Mouse (Mus musculus) lung, postnatal 0 days (tissue): ENCODE measurements around the gene Fam189a1. TPM values are rescaled to one million over a fixed set of nuclear protein-coding genes. Genes with fewer than 3 reads are reported as not detected.

Experiments used
- ATAC-seq: fragments of 200-750 bp; cut with Nextera tagmentation; 2 replicates; pipeline ENCODE4 v1.8.0; 2017; ENCODE audit warnings: moderate library complexity
- DNase-seq: peaks from one replicate; pipeline ENCODE4 v3.0.0-alpha.2; 2016; ENCODE audit warnings: low spot score
- H3K27ac ChIP-seq: fragments of 300-500 bp; sonication (generic); 2 replicates; pipeline ENCODE4 v1.5.1; 2014; ENCODE audit warnings: antibody characterized with exemption, mild to moderate bottlenecking, low read length, mixed read lengths
- H3K27me3 ChIP-seq: fragments of 300-500 bp; sonication (generic); replicated peaks from 2 replicates; pipeline ENCODE4 v1.6.1; 2014; ENCODE audit warnings: low read length, mixed read lengths; ENCODE audit not compliant: insufficient read depth
- H3K36me3 ChIP-seq: fragments of 300-500 bp; sonication (generic); 2 replicates; pipeline ENCODE4 v1.6.1; 2014; ENCODE audit warnings: low read length, mixed read lengths; ENCODE audit not compliant: insufficient read depth
- H3K4me1 ChIP-seq: fragments of 300-500 bp; sonication (generic); 2 replicates; pipeline ENCODE4 v1.6.1; 2014; ENCODE audit warnings: antibody characterized with exemption, low read depth, low read length, mixed read lengths; ENCODE audit not compliant: insufficient read depth
- H3K4me2 ChIP-seq: fragments of 300-500 bp; sonication (generic); replicated peaks from 2 replicates; pipeline ENCODE4 v1.6.1; 2014; ENCODE audit warnings: low read depth, mild to moderate bottlenecking, low read length, moderate library complexity, mixed read lengths
- H3K4me3 ChIP-seq: fragments of 300-500 bp; sonication (generic); 2 replicates; pipeline ENCODE4 v1.5.1; 2014; ENCODE audit warnings: low read depth, low read length
- H3K9ac ChIP-seq: fragments of 300-500 bp; sonication (generic); replicated peaks from 2 replicates; pipeline ENCODE4 v1.6.1; 2014; ENCODE audit warnings: low read depth, mild to moderate bottlenecking
- H3K9me3 ChIP-seq: fragments of 300-500 bp; sonication (generic); 2 replicates; pipeline ENCODE4 v1.6.1; 2016; ENCODE audit warnings: low read length, mixed read lengths
- CTCF ChIP-seq: IDR thresholded peaks from 2 replicates; pipeline ENCODE4 v1.5.1; 2016; ENCODE audit warnings: antibody characterized with exemption, mild to moderate bottlenecking
- EP300 ChIP-seq: IDR thresholded peaks from 2 replicates; pipeline ENCODE4 v1.6.1; 2016; ENCODE audit warnings: antibody characterized with exemption, mild to moderate bottlenecking, control low read depth
- WGBS: fragments of 180-500 bp; shearing (Covaris S2); extraction: QIAGEN DNeasy Blood & Tissue Kit; methylation state at CpG from one replicate; pipeline ENCODE4 v1.1.7; 2014; 5-methylcytosine and 5-hydroxymethylcytosine counted together
- polyA plus RNA-seq: library from polyadenylated mRNA; unstranded; fragments of >200 nt; fragmentation: Nextera tagmentation; extraction: Ambion mirVana; gene quantifications from 2 replicates; pipeline ENCODE4 v1.2.1, GENCODE M21; 2015

Gene Fam189a1
- polyA plus RNA-seq, 1 experiment from 2014 or later: 0.07 TPM

- no peaks in the 10 kb centered on the region for H3K36me3 ChIP-seq
- ATAC-seq (no peak), DNase-seq (no peak)
- TF ChIP-seq CTCF: no peak
- TF ChIP-seq EP300: no peak
- no peak overlapping the region for H3K4me3 ChIP-seq
- H3K9me3 ChIP-seq: no peaks in the 10 kb centered on the region
- 84% methylated on average over 2 of the region's 2 CpGs for WGBS
- H3K4me2 ChIP-seq: no peak overlapping the region
- H3K9ac ChIP-seq: no peak overlapping the region
- H3K27ac ChIP-seq: no peak overlapping the region
- H3K27me3 ChIP-seq: no peaks in the 10 kb centered on the region
- H3K4me1 ChIP-seq: no peaks in the 10 kb centered on the region
These were observed 168.4 kb downstream of the Fam189a1 start for GRCm38 (mm10) chr7:64988015-64988414.

- no peak overlapping the region for H3K4me3 ChIP-seq
- ATAC-seq (no peak), DNase-seq (no peak)
- H3K27me3 ChIP-seq: no peaks in the 10 kb centered on the region
- no peaks in the 10 kb centered on the region for H3K9me3 ChIP-seq
- TF ChIP-seq EP300 (no peak), CTCF (no peak)
- no peak overlapping the region for H3K27ac ChIP-seq
- WGBS: 81% methylated on average over 22 of the region's 22 CpGs
- no peak overlapping the region for H3K4me2 ChIP-seq
- H3K36me3 ChIP-seq: no peaks in the 10 kb centered on the region
- H3K4me1 ChIP-seq: no peaks in the 10 kb centered on the region
- no peak overlapping the region for H3K9ac ChIP-seq
These were observed 171.8 kb downstream of the Fam189a1 start for GRCm38 (mm10) chr7:64984468-64985120.

- WGBS: 34% methylated on average over 2 of the region's 2 CpGs
- no peaks in the 10 kb centered on the region for H3K27me3 ChIP-seq
- no peaks in the 10 kb centered on the region for H3K9me3 ChIP-seq
- no peaks in the 10 kb centered on the region for H3K36me3 ChIP-seq
- ATAC-seq (no peak), DNase-seq (no peak)
- no peak overlapping the region for H3K9ac ChIP-seq
- H3K4me2 ChIP-seq: no peak overlapping the region
- H3K27ac ChIP-seq: no peak overlapping the region
- no peak overlapping the region for H3K4me3 ChIP-seq
- TF ChIP-seq CTCF (no peak), EP300 (no peak)
- no peaks in the 10 kb centered on the region for H3K4me1 ChIP-seq
These were observed 174.7 kb downstream of the Fam189a1 start for GRCm38 (mm10) chr7:64981511-64982235.

- ATAC-seq: no peak
- DNase-seq: no peak
- Histone ChIP-seq H3K27ac (no peak overlapping the region), H3K4me3 (no peak overlapping the region), H3K36me3 (no peaks in the 10 kb centered on the region), H3K27me3 (no peaks in the 10 kb centered on the region), H3K4me2 (no peak overlapping the region), H3K4me1 (no peaks in the 10 kb centered on the region), H3K9ac (no peak overlapping the region), H3K9me3 (no peaks in the 10 kb centered on the region)
- 51% methylated on average over 4 of the region's 4 CpGs for WGBS
- no peak for TF ChIP-seq EP300
- no peak for TF ChIP-seq CTCF
These were observed 182.6 kb downstream of the Fam189a1 start for GRCm38 (mm10) chr7:64973590-64974262.

GRCm38 (mm10) chr7:64962128-64962527, 194.2 kb downstream of the Fam189a1 start:
- Histone ChIP-seq H3K27me3 (no peaks in the 10 kb centered on the region), H3K4me2 (no peak overlapping the region), H3K36me3 (no peaks in the 10 kb centered on the region), H3K9me3 (no peaks in the 10 kb centered on the region), H3K9ac (no peak overlapping the region), H3K4me3 (no peak overlapping the region), H3K4me1 (no peaks in the 10 kb centered on the region), H3K27ac (no peak overlapping the region)
- no peak for ATAC-seq
- TF ChIP-seq CTCF (no peak), EP300 (no peak)
- DNase-seq: no peak
- WGBS: 53% methylated on average over 3 of the region's 3 CpGs

- peak overlapping the region; percentile 20; the same call in 1 of the 2 replicates for H3K4me2 ChIP-seq
- H3K27ac ChIP-seq: no peak overlapping the region
These were observed 197.3 kb downstream of the Fam189a1 start for GRCm38 (mm10) chr7:64959087-64959486.

More at GRCm38 (mm10) chr7:64959087-64959486, 197.3 kb downstream of the Fam189a1 start:
- Histone ChIP-seq H3K4me1 (no peaks in the 10 kb centered on the region), H3K9ac (no peak overlapping the region), H3K27me3 (no peaks in the 10 kb centered on the region), H3K9me3 (no peaks in the 10 kb centered on the region), H3K4me3 (no peak overlapping the region), H3K36me3 (no peaks in the 10 kb centered on the region)
- DNase-seq (no peak), ATAC-seq (no peak)
- TF ChIP-seq EP300: no peak
- WGBS: 28% methylated on average over 6 of the region's 6 CpGs
